In the genomic region with DNA sequence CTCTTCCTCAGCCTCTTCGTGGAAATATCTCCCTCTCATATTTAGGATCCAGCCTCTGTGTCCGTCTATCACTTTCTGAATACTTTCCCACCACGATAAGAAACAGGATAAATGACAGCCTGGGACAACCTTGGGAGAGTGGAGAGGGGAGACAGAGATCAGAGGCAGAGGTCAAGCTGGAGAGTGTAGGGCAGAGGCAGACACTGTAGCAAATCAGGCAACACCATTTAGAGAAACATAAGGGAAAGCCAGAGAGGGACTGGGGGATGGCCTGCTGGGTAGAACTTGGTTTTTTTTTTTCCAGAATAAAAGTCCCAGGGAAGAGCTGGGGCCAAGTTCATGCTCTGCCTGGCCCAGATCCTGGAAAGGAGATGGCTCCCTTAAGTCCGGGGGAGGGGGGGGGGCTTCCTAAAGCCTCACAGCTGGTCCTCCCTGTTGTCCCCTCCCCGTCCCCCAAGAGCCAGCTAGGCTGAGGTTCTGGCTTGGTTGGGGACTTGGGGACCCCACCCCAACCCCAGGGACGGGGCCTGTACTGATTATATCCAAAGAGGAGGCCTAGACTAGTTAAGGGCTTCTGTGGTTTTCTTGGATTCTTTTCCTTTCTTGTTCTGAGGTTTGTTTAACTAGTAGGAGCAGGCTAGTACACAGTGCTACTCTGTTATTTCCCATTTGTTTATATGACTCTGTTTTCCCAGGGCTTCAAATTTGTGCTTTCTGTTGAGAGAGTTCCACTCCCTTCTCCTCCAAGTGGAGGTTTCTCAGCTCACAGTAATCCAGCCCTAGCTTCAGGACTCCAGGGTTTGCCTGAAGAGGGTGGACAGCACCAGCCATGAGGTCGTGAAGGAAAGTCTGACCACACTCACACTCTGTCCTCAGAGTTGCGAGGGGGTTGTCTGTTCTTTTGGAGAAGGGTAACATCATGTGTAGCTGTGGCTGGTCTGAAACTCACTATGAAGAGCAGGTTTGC, we compare ENCODE assay signal across 8 mouse cellular contexts. TPM values are rescaled to one million over a fixed set of nuclear protein-coding genes. Genes with fewer than 3 reads are reported as not detected.
DNase-seq lines count a peak whose midpoint lies in the region; ATAC-seq and TF ChIP-seq lines count a peak whose summit lies in the region.

No protein-coding gene starts in this region.

- H3K9ac ChIP-seq in intestine, embryonic 14.5 days (ENCODE audit: low read length): no peak overlapping the region

- H3K4me2 ChIP-seq in intestine, embryonic 14.5 days (ENCODE audit: low read length): 0 out of 2 replicates have a peak overlapping the region, but pooled peaks have one; percentile 15

- WGBS in intestine, embryonic 14.5 days: 38% methylated on average over 8 of the region's 8 CpGs
- WGBS in small intestine, adult 2 months: 67% methylated on average over 8 of the region's 8 CpGs

- H3K4me3 ChIP-seq in megakaryocyte, embryonic 14.5 days (replicated peaks): peak overlapping the region; percentile 6
- peak overlapping the region; percentile 68 for H3K4me3 ChIP-seq in gastrocnemius, adult 2 months
- no peak overlapping the region for H3K4me3 ChIP-seq in intestine, embryonic 14.5 days (ENCODE audit: low read depth, low read length)
- H3K4me3 ChIP-seq in small intestine, adult 2 months (ENCODE audit: low read depth, low read length): 0 out of 2 replicates have a peak overlapping the region, but pooled peaks have one; percentile 6

- H3K9me3 ChIP-seq in megakaryocyte, embryonic 14.5 days: no peaks in the 10 kb centered on the region
- H3K9me3 ChIP-seq in intestine, embryonic 14.5 days (ENCODE audit: control insufficient read depth, low read length): no peaks in the 10 kb centered on the region

- H3K27ac ChIP-seq in gastrocnemius, adult 2 months: peak overlapping the region; percentile 96
- peak overlapping the region; percentile 87 for H3K27ac ChIP-seq in intestine, embryonic 14.5 days (ENCODE audit: low read depth)
- peak overlapping the region; percentile 94 for H3K27ac ChIP-seq in small intestine, adult 2 months (ENCODE audit: insufficient read depth, low read depth, low read length)

- intact Hi-C loops in gastrocnemius, adult 2 months (cut with DNase I): loop anchor here (10.0 kb wide), 1 partner anchor 106 kb away; a partner anchor contains a TSS

- peak; percentile 80 for DNase-seq in gastrocnemius, adult 2 months
- no peak for DNase-seq in intestine, embryonic 14.5 days (ENCODE audit: low spot score)
- DNase-seq in urinary bladder, postnatal 10 days (ENCODE audit: low spot score): no peak

- TF ChIP-seq POLR2A in small intestine, adult 2 months (IDR thresholded peaks at IDR 0.05; ENCODE audit: low read depth, low read length): no peak

- peaks cover 2% of the 10 kb centered on the region for H3K36me3 ChIP-seq in megakaryocyte, embryonic 14.5 days (replicated peaks; ENCODE audit: low read length)
- H3K36me3 ChIP-seq in intestine, embryonic 14.5 days (ENCODE audit: control insufficient read depth, insufficient read depth, low read length): peaks cover 12% of the 10 kb centered on the region
- H3K36me3 ChIP-seq in small intestine, adult 2 months (ENCODE audit: control insufficient read depth, insufficient read depth, low read length): no peaks in the 10 kb centered on the region

- no peak for TF ChIP-seq CTCF in gastrocnemius, adult 2 months (IDR thresholded peaks at IDR 0.05)
- TF ChIP-seq CTCF in small intestine, adult 2 months (IDR thresholded peaks at IDR 0.05; ENCODE audit: extremely low read depth, insufficient read length, insufficient replicate concordance, low read depth, low read length): no peak

- H3K4me1 ChIP-seq in megakaryocyte, embryonic 14.5 days: peaks cover 68% of the 10 kb centered on the region
- H3K4me1 ChIP-seq in intestine, embryonic 14.5 days (replicated peaks; ENCODE audit: control insufficient read depth, insufficient read depth, low read length): peaks cover 42% of the 10 kb centered on the region
- peaks cover 17% of the 10 kb centered on the region for H3K4me1 ChIP-seq in small intestine, adult 2 months (ENCODE audit: control insufficient read depth, insufficient read depth, insufficient read length, low read length)

- no peak for ATAC-seq in megakaryocyte, adult 5-6 weeks (ENCODE audit: poor library complexity, severe bottlenecking)
- ATAC-seq in intestine, embryonic 14.5 days (replicated peaks; ENCODE audit: low FRiP score, low TSS enrichment, low read depth): no peak
- no peak for ATAC-seq in granulocyte monocyte progenitor cell, adult 5-6 weeks (replicated peaks; ENCODE audit: poor library complexity, severe bottlenecking)
- no peak for ATAC-seq in megakaryocyte-erythroid progenitor cell, adult 5-6 weeks (replicated peaks; ENCODE audit: low FRiP score, low TSS enrichment, poor library complexity, severe bottlenecking)

- peaks cover 39% of the 10 kb centered on the region for H3K27me3 ChIP-seq in megakaryocyte, embryonic 14.5 days (replicated peaks)
- no peaks in the 10 kb centered on the region for H3K27me3 ChIP-seq in intestine, embryonic 14.5 days (replicated peaks; ENCODE audit: control insufficient read depth, insufficient read depth, low read length)
- no peaks in the 10 kb centered on the region for H3K27me3 ChIP-seq in small intestine, adult 2 months (ENCODE audit: control insufficient read depth, insufficient read depth, low read length)

RNA-seq across cellular contexts. Expression of a gene that starts 1.0 kb away (rescaled TPM):
- 0.13 TPM in 1 of 2 replicates, not detected in the other for polyA plus RNA-seq in megakaryocyte, embryonic 14.5 days (2012; ENCODE audit: insufficient read depth, low replicate concordance)
- not detected in 2 replicates for total RNA-seq in megakaryocyte, adult 5-6 weeks (2015)
- total RNA-seq in megakaryocyte, adult 5-6 weeks (2017): 1.2 TPM in 2 replicates
- 10 to 100 TPM; 26.4 to 31.3 TPM for total RNA-seq in gastrocnemius, adult 2 months (2021)
- polyA plus RNA-seq in intestine, embryonic 14.5 days (2014; fragmentation: Nextera tagmentation; extraction: Ambion mirVana): 60.0 and 73.3 TPM in 2 replicates
- 67.9 and 98.1 TPM in 2 replicates for polyA plus RNA-seq in small intestine, adult 2 months (2012; rRNA removed)
- total RNA-seq in granulocyte monocyte progenitor cell, adult 5-6 weeks (2014; fragmentation: Nextera tagmentation): 0.39 TPM in 1 of 2 replicates, not detected in the other
- total RNA-seq in granulocyte monocyte progenitor cell, adult 5-6 weeks (2017): not detected in 2 replicates
- not detected in 2 replicates for total RNA-seq in megakaryocyte-erythroid progenitor cell, adult 5-6 weeks (2014; fragmentation: Nextera tagmentation)
- total RNA-seq in megakaryocyte-erythroid progenitor cell, adult 5-6 weeks (2017): not detected in 2 replicates

RNA-seq across cellular contexts. Expression of a gene that starts 7.4 kb away (rescaled TPM):
- 60.6 and 341 TPM in 2 replicates for polyA plus RNA-seq in megakaryocyte, embryonic 14.5 days (2012; ENCODE audit: insufficient read depth, low replicate concordance)
- total RNA-seq in megakaryocyte, adult 5-6 weeks (2015): 99.7 and 101 TPM in 2 replicates
- 131 and 143 TPM in 2 replicates for total RNA-seq in megakaryocyte, adult 5-6 weeks (2017)
- total RNA-seq in gastrocnemius, adult 2 months (2021): 10 to 100 TPM; 74.0 to 89.8 TPM
- 133 and 151 TPM in 2 replicates for polyA plus RNA-seq in intestine, embryonic 14.5 days (2014; fragmentation: Nextera tagmentation; extraction: Ambion mirVana)
- 113 and 159 TPM in 2 replicates for polyA plus RNA-seq in small intestine, adult 2 months (2012; rRNA removed)
- 130 and 149 TPM in 2 replicates for total RNA-seq in granulocyte monocyte progenitor cell, adult 5-6 weeks (2014; fragmentation: Nextera tagmentation)
- 101 and 159 TPM in 2 replicates for total RNA-seq in granulocyte monocyte progenitor cell, adult 5-6 weeks (2017)
- 108 and 182 TPM in 2 replicates for total RNA-seq in megakaryocyte-erythroid progenitor cell, adult 5-6 weeks (2014; fragmentation: Nextera tagmentation)
- total RNA-seq in megakaryocyte-erythroid progenitor cell, adult 5-6 weeks (2017): 127 and 137 TPM in 2 replicates

RNA-seq across cellular contexts. Expression of a gene that starts 8.7 kb away (rescaled TPM):
- polyA plus RNA-seq in megakaryocyte, embryonic 14.5 days (2012; ENCODE audit: insufficient read depth, low replicate concordance): 29.5 and 68.0 TPM in 2 replicates
- 9.8 and 10.8 TPM in 2 replicates for total RNA-seq in megakaryocyte, adult 5-6 weeks (2015)
- total RNA-seq in megakaryocyte, adult 5-6 weeks (2017): 10.5 and 11.3 TPM in 2 replicates
- total RNA-seq in gastrocnemius, adult 2 months (2021): 100 to 1,000 TPM; 116 to 122 TPM
- polyA plus RNA-seq in intestine, embryonic 14.5 days (2014; fragmentation: Nextera tagmentation; extraction: Ambion mirVana): 7.3 and 7.8 TPM in 2 replicates
- polyA plus RNA-seq in small intestine, adult 2 months (2012; rRNA removed): 111 and 153 TPM in 2 replicates
- total RNA-seq in granulocyte monocyte progenitor cell, adult 5-6 weeks (2014; fragmentation: Nextera tagmentation): 10.1 and 20.3 TPM in 2 replicates
- 12.4 and 21.6 TPM in 2 replicates for total RNA-seq in granulocyte monocyte progenitor cell, adult 5-6 weeks (2017)
- 24.2 and 49.5 TPM in 2 replicates for total RNA-seq in megakaryocyte-erythroid progenitor cell, adult 5-6 weeks (2014; fragmentation: Nextera tagmentation)
- 11.1 and 16.2 TPM in 2 replicates for total RNA-seq in megakaryocyte-erythroid progenitor cell, adult 5-6 weeks (2017)

RNA-seq across cellular contexts. Expression of a gene that starts 24.7 kb away (rescaled TPM):
- polyA plus RNA-seq in megakaryocyte, embryonic 14.5 days (2012; ENCODE audit: insufficient read depth, low replicate concordance): 0.22 and 1.7 TPM in 2 replicates
- total RNA-seq in megakaryocyte, adult 5-6 weeks (2015): 0.93 and 1.4 TPM in 2 replicates
- total RNA-seq in megakaryocyte, adult 5-6 weeks (2017): 0.66 and 1.1 TPM in 2 replicates
- total RNA-seq in gastrocnemius, adult 2 months (2021): under 1 TPM; 0.11 to 0.23 TPM
- polyA plus RNA-seq in intestine, embryonic 14.5 days (2014; fragmentation: Nextera tagmentation; extraction: Ambion mirVana): 0.38 and 0.43 TPM in 2 replicates
- 1.0 and 1.8 TPM in 2 replicates for polyA plus RNA-seq in small intestine, adult 2 months (2012; rRNA removed)
- total RNA-seq in granulocyte monocyte progenitor cell, adult 5-6 weeks (2014; fragmentation: Nextera tagmentation): 1.5 TPM in 1 of 2 replicates, not detected in the other
- 0.30 and 0.93 TPM in 2 replicates for total RNA-seq in granulocyte monocyte progenitor cell, adult 5-6 weeks (2017)
- total RNA-seq in megakaryocyte-erythroid progenitor cell, adult 5-6 weeks (2014; fragmentation: Nextera tagmentation): 1.2 TPM in 1 of 2 replicates, not detected in the other
- 0.19 TPM in 1 of 2 replicates, not detected in the other for total RNA-seq in megakaryocyte-erythroid progenitor cell, adult 5-6 weeks (2017)

RNA-seq across cellular contexts. Expression of a gene that starts 26.2 kb away (rescaled TPM):
- 8.4 and 15.4 TPM in 2 replicates for polyA plus RNA-seq in megakaryocyte, embryonic 14.5 days (2012; ENCODE audit: insufficient read depth, low replicate concordance)
- total RNA-seq in megakaryocyte, adult 5-6 weeks (2015): 65.8 and 69.8 TPM in 2 replicates
- total RNA-seq in megakaryocyte, adult 5-6 weeks (2017): 93.7 and 95.6 TPM in 2 replicates
- 10 to 100 TPM; 26.4 to 27.0 TPM for total RNA-seq in gastrocnemius, adult 2 months (2021)
- 161 and 192 TPM in 2 replicates for polyA plus RNA-seq in intestine, embryonic 14.5 days (2014; fragmentation: Nextera tagmentation; extraction: Ambion mirVana)
- polyA plus RNA-seq in small intestine, adult 2 months (2012; rRNA removed): 20.5 and 31.3 TPM in 2 replicates
- 94.6 and 104 TPM in 2 replicates for total RNA-seq in granulocyte monocyte progenitor cell, adult 5-6 weeks (2014; fragmentation: Nextera tagmentation)
- total RNA-seq in granulocyte monocyte progenitor cell, adult 5-6 weeks (2017): 75.5 and 84.0 TPM in 2 replicates
- 108 and 141 TPM in 2 replicates for total RNA-seq in megakaryocyte-erythroid progenitor cell, adult 5-6 weeks (2014; fragmentation: Nextera tagmentation)
- 86.9 and 94.2 TPM in 2 replicates for total RNA-seq in megakaryocyte-erythroid progenitor cell, adult 5-6 weeks (2017)

Comparison
In these comparisons a context has a peak if more than half of its experiments do, and no peak if none do; other contexts are left out.
1. RNA of a gene that starts 1.0 kb away (total RNA-seq): 26.4 to 31.3 TPM in gastrocnemius, adult 2 months; 1.2 TPM in megakaryocyte, adult 5-6 weeks, 0.39 TPM in granulocyte monocyte progenitor cell, adult 5-6 weeks and not detected in megakaryocyte-erythroid progenitor cell, adult 5-6 weeks; every median in the first group is over 10 times any median in the second.
2. Peak in every context shown above with its lines, with median percentiles within 50 percentile points of each other: H3K27ac ChIP-seq.